Mouse (Mus musculus): ENCODE results near the gene Tmem176a.
A peak's percentile ranks its signal among the peaks of the same experiment; 100 is the strongest.
"Not testable (repeated sequence)": the region's sequence is repeated elsewhere in the genome, so short reads cannot be mapped to it uniquely, and the experiment has no call there.

Gene Tmem176a

DNA sequence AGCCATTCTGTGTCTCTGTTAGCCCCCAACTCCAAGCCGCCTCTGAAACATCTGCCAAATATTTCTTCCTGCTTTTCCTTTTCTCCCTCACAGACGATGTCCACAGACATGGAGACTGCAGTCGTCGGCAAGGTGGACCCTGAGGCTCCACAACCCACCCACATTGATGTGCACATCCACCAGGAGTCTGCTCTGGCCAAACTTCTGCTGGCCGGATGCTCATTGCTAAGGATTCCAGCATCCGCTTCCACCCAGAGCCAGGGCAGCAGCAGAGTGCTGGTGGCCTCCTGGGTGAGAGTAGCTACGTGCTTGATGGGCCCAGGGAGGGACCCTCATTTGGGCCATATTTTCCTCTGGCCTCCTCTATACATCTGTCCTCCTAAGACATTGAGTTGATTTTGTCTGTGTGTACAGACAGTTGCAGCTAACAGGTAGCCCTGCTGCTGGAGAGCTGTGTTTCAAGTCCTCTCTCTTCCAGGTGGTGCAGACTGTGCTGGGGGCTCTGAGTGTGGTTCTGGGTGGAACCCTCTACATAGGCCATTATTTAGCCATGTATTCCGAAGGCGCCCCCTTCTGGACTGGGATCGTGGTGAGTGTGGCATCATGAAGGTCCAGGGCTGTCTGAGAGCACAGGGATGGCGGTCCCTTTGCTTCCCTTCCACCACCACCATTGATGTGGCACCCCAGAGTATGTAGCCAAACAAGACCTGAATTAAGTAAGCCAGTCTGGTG, 1.6 kb downstream of the Tmem176a start:
- DNase-seq (ENCODE audit: low spot score) = no peak

DNA sequence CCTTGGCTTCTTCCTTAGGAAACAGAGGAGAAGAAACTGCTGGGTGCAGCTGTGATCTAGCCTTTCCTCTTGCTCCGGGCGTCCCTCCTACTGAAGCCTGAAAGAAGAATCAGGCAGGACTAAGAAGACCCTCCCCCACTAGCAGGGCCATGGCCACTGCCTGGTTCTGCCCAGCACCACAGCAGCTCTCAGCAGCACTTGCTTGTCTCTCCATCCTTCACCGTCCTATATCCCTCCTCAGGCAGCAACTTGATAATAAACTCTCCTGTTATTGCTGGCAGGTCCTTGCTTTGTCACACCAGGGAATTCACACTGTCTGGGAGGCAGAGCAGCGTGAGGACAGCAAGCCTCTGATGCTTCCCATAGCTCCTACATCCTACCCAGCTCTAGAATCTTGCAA, 4.4 kb downstream of the Tmem176a start:
- DNase-seq (ENCODE audit: low spot score) = no peak

GRCm38 (mm10) chr6:48851820-48852491, 11.2 kb downstream of the Tmem176a start:
- no peak for DNase-seq (ENCODE audit: low spot score)

DNA sequence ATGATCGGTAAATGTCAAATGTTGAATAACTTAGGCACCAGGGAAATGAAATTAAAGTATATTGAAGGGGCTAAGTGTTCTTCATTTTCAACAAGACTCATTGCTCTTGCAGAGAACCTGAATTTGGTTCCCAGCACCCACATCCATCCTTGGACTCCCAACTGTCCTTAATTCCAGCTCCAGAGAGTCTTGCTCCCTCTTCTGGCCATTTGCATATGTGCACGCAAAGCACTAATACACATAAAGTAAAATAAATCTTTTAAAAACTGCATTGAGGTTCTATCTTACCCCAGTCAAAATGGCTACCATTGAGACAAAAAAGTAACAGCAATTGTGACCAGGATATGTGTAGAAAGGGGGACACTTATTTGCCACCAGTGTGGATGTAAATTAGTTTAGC, 13.4 kb downstream of the Tmem176a start:
- DNase-seq (ENCODE audit: low spot score) = no peak

DNA sequence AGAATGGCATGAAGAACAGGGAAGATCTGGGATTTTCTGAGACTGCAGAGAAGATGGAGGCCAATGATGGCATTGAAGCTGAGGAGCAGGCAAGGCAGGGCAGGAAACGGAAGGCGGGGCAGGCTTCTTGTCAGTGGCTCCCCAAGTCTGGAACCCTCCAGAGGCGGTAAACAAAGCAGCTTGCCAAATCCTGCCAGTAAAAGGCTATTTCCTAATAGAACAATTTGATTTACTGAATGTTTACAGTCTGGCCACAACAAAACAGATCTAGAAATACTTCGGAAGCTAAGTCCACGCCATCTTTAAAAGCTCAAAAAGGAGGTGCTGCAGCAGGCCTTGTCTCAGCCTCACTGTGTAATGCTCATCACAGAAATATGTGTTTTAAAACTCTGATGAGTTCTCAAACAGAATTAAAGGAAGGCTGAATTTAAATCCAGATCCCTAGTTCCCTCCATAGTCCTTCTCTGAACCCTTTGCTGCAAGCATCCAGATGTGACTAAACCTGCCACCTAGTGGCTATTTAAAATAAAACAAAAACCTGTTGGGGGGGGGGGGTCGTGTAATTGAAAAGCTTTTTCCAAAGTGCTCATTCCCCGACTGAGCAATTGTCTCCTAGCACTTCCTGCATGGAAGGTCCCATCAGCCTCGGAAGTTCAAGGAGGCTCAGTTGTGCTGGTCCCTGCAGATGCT, 17.0 kb downstream of the Tmem176a start:
- no peak for DNase-seq (ENCODE audit: low spot score)

- peak; percentile 36 for DNase-seq (ENCODE audit: low spot score)
Measured at GRCm38 (mm10) chr6:48860130-48860815, 19.6 kb downstream of the Tmem176a start.

GRCm38 (mm10) chr6:48860851-48861250, 20.1 kb downstream of the Tmem176a start:
- DNase-seq (ENCODE audit: low spot score) = no peak

DNA sequence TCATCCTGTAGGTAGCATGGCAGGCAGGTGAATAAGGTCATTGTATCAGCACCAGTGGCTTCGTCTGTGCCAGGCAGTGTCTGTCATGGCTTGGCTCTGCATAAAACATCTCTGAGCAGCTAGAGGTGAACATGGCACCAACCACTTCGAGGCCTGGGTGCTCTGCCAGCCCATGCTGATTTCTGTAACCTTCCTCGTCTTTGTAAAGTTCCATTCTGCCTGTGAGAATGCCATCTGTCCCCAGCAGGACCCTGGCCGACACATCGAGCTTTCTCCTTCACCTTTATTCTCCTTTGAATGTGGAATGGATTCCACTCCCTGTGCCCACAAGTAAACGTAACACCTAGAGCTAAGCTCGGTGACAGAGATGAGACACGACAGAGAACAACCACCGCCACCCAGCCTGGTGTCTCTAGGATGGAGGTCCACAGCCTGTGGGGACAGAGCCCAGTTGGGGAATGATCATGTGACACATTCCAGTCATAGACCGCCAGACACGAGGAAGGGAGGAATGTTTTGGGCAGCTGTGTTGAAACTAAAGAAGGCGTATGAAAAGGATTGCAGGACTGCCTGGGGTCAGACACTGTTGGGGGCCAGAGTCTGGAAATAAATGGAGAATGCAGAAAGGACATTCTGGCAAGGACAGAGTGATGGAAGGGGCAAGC, 21.0 kb downstream of the Tmem176a start:
- DNase-seq (ENCODE audit: low spot score) = no peak

DNA sequence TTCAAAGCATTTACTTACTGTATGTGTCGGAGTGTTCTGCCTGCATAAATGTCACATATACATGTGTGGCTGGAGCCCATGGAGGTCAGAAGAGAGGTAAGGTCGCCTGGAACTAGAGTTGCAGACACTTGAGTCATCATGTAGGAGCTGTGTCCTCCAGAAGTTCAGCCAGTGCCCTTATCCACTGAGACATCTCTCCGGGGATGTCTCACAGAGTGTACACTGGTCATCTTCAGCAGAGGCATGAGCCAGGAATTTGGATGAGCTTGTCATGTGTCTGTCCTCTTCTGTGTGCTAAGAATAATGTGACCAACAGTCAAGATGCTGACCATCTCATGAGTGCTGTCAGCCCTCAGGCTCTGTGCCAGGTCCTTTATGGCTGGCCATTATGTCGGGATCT, 22.1 kb downstream of the Tmem176a start:
- DNase-seq (ENCODE audit: low spot score) = no peak

DNA sequence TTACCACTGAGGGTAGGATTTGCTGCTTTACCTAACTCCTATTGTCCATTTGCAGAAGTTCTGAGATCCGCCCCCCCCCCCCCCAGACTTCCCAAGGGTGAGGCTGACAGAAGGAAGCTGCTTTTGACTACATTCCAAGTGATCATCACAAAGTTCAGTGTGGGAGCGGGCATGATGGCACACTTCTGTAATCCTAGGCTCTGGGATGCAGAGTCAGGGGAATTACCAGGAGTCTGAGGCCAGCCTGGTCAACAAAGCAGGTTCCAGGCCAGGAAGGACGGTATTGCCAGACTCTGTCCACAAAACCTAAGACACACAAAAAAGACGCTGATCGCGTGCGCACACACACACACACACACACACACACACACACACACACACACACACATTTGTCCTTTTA, 22.8 kb downstream of the Tmem176a start:
- DNase-seq (ENCODE audit: low spot score) = no peak

DNA sequence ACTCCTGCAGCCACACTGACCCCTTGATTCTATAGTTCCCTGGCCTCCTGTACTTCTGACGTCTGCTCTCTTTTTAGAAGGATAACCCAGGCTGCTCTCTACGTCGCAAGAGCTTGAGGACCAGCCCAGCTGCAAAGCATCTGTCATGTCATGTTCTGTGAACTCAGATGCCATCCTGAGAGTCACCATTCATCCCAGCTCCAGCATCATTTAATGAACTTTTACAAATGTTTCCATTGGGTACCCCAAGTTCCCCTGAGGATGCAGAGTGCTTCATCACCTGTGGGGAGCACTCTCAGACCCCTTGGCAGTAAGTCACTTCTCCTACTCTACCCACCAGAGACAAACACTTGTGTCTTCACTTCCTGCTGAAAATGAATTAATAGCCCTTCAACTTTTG, 23.5 kb downstream of the Tmem176a start:
- DNase-seq (ENCODE audit: low spot score) = no peak

DNA sequence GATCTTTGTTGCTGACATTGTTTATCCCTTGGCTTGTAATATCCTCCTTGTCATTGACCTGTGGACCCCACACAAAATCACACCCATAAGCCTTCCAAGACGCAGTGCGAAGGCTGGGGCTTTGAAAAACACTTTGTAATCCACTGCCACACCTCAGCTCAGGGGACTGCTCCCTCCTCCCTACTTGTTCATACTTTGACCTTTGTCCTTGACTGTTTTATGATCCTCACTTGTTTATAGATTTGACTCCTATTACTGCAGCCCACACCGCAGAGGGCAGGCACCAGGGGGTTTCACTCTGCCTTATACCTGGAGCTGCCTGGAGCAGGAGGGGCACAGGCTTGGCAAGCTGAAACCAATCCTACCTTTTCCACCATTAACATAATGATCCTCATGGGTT, 24.0 kb downstream of the Tmem176a start:
- DNase-seq (ENCODE audit: low spot score) = no peak

GRCm38 (mm10) chr6:48865152-48865745, 24.5 kb downstream of the Tmem176a start:
- no peak for DNase-seq (ENCODE audit: low spot score)

DNA sequence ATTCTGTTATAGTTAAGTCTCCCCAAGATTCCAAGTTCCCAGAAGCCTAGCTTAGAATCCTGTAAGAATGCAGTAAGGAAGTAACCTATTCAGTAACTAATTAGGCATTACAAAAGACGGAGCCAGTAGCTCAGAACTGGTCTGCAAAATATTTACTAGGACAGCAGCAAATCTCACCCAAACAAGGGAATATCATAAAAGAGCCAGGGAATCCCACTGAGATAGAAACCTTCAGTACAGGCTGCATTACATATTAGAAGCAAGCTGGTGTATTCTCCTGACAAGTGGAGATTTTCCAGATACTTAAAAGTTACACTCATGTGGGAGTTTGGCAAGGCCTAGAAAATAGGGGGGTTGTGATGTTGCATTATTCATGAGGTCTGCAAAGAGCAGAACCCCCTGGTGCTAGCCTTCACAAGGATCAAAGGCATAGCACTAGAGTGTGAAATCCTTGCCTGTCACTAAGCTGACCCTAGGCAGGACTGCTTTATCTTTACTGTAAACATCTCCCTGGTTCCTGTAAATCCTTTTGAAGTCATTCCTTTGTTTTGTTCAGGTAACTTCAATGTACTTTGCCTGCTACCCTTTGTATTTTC, 25.7 kb downstream of the Tmem176a start:
- DNase-seq (ENCODE audit: low spot score) = not testable (repeated sequence)

DNA sequence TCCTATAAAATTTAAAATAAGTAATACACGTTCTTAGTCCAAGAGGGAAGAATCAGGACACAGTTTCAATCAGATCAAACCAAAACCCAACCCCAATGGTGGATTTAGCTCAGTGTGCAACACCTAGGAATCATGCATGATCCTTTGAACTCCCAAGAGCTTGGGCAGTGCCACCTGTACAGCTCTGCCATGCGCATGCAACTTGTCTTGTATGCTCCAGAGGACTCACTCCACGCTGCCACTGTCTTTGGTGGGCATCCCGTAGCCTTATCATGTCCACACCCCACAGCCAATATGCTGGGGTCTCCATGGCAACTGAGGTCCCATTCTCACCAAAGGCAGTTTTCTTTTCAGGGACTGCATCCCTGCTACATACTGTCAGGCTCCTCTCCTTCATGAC, 26.4 kb downstream of the Tmem176a start:
- DNase-seq (ENCODE audit: low spot score) = no peak

GRCm38 (mm10) chr6:48869774-48870173, 29.1 kb downstream of the Tmem176a start:
- no peak for DNase-seq (ENCODE audit: low spot score)

DNA sequence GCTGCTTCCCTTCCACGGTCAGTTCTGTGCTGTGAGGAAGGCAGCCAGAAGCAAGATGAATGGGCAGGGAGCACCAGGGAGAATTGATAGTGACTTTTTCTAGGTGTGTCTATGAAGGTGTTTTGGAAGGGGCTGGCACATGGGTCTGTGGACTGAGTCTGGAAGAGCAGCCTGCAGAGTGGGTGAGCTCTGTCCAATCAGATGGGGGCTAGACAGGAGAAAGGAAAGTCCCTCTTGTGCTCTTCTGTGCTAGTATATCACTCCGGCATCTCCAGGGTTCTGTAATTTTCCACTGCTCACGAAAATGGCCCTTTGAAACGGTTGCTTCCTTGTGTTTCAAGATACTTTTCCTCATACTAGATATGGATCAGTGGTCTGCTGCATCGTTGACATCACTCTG, 31.9 kb downstream of the Tmem176a start, which contains the start of gene Aoc1:
Gene Aoc1, plus strand, starts transcription at position 301 of the 400 bp plus-strand sequence.
- DNase-seq (ENCODE audit: low spot score) = no peak

GRCm38 (mm10) chr6:48874576-48874975, 33.9 kb downstream of the Tmem176a start:
- no peak for DNase-seq (ENCODE audit: low spot score)

DNA sequence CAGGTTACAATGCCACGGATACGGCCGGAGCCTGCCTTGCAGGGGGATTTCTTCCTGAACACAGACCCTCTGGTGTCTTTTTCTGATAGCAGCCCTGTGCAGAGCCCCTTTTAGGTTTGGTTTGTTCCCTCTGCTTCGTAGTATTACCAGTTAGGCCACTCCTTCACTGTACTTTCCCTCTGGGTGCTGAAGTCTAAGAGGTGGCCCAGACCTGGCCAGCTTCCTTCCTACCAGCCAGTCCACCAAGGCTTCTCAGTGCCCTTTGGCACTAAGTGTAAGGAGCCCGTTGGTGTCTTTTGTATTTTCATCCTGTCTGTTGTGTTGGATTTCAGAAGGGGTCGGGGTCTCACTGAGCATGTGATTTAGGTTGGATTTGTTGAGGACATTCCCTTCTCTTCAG, 34.8 kb downstream of the Tmem176a start:
- no peak for DNase-seq (ENCODE audit: low spot score)

DNA sequence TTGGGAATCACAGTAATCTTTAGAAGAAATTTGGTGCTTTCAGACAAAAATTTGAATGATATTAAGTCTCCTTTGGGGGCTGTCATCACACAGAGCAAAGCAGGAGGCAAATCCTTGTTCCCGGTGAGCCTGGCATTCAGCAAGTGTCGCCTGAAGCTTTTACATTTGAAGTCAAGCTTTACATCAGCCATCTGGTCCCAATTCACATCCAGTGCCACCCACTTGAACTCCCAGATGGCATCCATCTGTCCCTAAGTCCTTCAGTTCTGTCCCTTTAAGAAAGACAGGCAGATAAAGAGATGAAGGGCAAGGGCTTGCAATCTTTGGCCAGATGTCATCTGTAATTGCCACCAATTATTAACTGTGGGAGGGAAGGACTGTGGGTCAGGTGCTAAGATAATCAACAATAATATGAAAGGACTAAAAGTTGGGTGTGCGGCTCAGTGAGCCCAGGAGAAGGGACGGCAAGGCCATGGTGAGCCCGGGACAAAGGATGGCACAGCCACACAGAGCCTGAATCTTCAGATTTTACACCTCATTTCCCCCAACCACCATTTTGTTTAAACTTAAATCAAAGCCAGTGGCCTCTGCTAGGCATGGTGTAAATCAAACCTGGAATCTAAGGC, 35.9 kb downstream of the Tmem176a start:
- no peak for DNase-seq (ENCODE audit: low spot score)

- DNase-seq (ENCODE audit: low spot score) = no peak
Measured at GRCm38 (mm10) chr6:48894203-48894602, 53.5 kb downstream of the Tmem176a start.
